Mouse (Mus musculus): ENCODE results near the gene Gm47791.
A peak's percentile ranks its signal among the peaks of the same experiment; 100 is the strongest.

The Gm47791 gene

DNA sequence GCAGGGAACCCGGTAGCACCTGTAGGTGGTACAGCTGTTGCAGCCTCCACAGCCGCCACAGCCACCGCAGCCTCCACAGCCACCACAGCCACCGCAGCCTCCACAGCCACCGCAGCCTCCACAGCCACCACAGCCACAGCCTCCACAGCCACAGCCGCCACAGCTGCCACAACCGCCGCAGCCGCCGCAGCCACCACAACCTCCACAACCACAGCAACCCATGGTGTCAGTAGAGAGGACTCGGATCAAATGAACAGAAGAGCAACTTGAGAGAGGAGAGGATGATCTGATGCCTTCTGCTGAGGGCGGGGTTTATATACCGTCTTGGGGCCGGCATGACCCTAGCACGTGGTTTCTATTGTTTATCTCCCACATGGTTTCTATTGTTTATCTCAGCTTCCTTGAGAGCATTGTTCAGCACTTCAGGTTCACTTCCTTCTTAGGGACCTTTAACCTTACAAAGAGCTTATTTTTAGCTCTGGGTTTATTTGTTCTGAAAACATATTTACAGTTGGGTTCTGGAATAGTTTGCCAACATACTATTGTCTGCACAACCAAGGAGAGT, at the start of gene Gm47791:
Gene Gm47791 (minus strand): TSS at position 222 of the 565 bp plus-strand sequence.
- ATAC-seq (ENCODE audit: insufficient number of reproducible peaks, low FRiP score, low TSS enrichment): no peak

DNA sequence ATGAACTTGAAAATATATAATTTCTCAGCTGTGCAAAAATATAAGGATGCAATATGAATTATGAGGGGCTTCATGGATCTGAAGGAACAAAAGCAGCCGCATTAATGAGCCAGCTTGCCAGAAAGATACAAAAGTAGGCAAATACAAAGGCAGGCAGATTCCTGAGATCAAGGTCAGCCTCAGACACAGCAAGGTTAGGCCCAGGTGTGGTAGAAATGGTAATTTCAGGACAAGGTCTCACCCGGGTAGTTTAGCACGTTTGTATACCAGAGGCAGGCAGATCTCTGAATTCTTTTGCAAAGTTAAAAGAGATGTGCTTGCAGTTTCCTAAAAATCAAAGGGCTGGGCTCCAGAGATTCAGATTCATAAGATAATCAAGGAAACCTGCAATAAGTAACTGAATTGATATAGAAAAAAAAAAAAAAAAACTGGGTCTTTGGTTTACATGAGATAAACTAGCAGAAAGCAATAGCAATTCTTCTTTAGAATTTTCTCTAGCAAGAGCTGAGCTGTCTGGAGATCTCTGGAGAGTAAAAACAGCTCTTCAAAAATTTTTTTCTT, 49.7 kb upstream of the Gm47791 start:
- ATAC-seq (ENCODE audit: insufficient number of reproducible peaks, low FRiP score, low TSS enrichment): no peak

- no peak for ATAC-seq (ENCODE audit: insufficient number of reproducible peaks, low FRiP score, low TSS enrichment)
Measured at GRCm38 (mm10) chr1:82820179-82820578, 49.1 kb upstream of the Gm47791 start.

- no peak for ATAC-seq (ENCODE audit: insufficient number of reproducible peaks, low FRiP score, low TSS enrichment)
Measured at GRCm38 (mm10) chr1:82819366-82819765, 48.3 kb upstream of the Gm47791 start.

DNA sequence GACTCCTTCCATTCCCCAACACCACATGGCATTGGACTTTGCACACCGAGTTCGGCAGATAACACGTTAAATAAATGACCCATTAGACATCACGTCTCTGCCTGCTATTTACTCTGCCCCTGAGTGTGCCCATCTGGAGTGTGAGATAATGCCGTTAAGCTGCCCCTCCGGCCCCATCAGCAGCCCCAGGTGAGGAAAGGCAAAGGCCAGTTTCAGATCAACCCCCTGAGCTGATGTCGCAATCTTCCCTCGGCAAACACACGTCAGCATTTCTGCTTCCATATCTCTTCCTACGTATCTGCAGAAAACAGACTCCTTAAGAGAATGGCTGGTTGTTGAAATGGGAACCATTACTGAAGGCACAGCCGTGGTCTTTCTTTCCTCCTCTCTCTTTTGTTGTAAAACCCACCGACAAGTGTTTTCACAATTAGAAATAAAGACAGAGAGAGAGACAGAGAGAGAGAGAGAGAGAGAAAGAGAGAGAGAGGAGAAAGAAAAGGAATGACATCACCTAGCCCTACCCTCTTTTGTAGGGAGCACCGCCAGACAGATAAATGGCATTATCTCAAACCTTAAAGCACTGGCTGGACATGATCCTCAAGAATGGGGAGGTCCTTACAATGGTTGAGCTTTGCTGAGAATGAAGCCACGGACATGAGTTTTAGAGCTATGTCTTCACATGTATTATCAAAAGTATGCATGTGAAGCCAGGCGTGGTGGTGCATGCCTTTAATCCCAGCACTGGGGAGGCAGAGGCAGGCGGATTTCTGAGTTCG, 45.1 kb upstream of the Gm47791 start:
- ATAC-seq (ENCODE audit: insufficient number of reproducible peaks, low FRiP score, low TSS enrichment): no peak

DNA sequence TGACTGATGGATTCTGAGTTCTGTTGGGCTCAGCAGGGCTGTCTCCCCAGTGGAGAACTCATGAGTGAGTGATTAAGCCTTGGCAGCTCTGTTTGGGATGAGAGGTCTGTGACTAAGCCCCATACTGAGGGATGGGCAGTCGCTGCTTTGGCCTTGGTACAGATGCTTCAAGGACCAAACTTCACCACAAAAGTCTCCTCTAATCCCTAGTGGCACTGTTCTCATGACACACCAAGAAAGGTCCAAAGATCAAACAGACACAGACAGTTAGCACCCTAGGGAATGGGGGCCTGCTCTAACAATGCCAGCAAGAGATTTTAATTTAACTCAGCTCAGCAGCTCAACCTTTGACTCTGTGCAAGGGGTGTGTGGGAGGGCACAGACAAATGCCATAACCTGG, 40.7 kb upstream of the Gm47791 start:
- ATAC-seq (ENCODE audit: insufficient number of reproducible peaks, low FRiP score, low TSS enrichment): no peak

- ATAC-seq (ENCODE audit: insufficient number of reproducible peaks, low FRiP score, low TSS enrichment): no peak
Measured at GRCm38 (mm10) chr1:82808564-82808963, 37.5 kb upstream of the Gm47791 start.

- no peak for ATAC-seq (ENCODE audit: insufficient number of reproducible peaks, low FRiP score, low TSS enrichment)
Measured at GRCm38 (mm10) chr1:82807206-82807605, 36.2 kb upstream of the Gm47791 start.

DNA sequence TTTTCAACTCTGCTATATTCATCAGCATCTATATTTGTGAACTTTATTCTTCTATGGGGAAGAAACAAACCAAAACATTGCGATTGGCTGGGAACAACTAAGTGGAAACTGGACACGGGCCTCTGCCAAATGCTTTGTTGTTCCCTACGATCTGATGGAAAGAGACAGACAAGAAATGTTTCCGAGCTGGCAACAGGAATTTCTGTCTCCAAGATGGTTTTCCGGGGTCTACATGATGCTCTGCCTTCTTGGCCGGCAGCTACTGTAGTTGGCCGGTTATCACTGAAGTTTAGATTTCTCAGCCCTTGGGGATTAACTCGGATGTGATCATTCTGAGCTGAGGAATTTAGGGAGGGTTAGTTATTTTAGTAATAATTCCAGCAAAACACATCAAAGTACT, 35.3 kb upstream of the Gm47791 start:
- no peak for ATAC-seq (ENCODE audit: insufficient number of reproducible peaks, low FRiP score, low TSS enrichment)

GRCm38 (mm10) chr1:82804059-82804458, 33.0 kb upstream of the Gm47791 start:
- ATAC-seq (ENCODE audit: insufficient number of reproducible peaks, low FRiP score, low TSS enrichment): no peak

GRCm38 (mm10) chr1:82803608-82804007, 32.6 kb upstream of the Gm47791 start:
- no peak for ATAC-seq (ENCODE audit: insufficient number of reproducible peaks, low FRiP score, low TSS enrichment)

DNA sequence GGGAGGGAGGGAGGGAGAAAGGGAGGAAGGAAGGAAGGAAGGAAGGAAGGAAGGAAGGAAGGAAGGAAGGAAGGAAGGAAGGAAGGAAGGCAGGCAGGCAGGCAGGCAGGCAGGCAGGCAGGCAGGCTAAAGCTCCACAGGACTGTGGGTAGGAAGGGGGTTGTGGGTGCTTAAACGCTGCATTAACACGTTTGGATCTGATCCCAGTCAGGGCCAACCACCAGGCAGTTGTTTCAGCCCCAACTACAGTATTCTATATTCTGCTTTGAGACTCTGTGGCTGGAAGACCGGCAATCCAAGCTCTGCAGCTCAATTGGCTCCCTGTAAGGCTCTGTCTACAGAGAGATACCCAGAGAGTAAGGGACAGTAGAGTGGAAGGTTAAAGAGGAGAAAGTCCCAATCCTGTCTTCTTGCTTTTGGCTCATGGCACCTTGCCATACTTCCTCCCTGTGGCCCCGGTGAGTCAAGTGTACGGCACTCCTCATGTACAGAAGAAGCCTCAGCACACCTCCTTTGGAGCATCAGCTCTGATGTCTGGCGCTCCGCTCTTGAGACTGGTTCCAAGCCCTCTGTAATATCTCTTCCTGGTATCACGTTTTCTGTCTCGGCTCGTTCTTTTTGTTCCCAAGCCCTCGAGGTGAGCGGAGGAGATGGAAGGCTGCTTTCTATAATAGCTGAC, 30.2 kb upstream of the Gm47791 start:
- ATAC-seq (ENCODE audit: insufficient number of reproducible peaks, low FRiP score, low TSS enrichment): 0 out of 2 replicates have a peak, but pooled peaks have one; percentile 37

- ATAC-seq (ENCODE audit: insufficient number of reproducible peaks, low FRiP score, low TSS enrichment): no peak
Measured at GRCm38 (mm10) chr1:82798922-82799321, 27.9 kb upstream of the Gm47791 start.

- ATAC-seq (ENCODE audit: insufficient number of reproducible peaks, low FRiP score, low TSS enrichment): no peak
Measured at GRCm38 (mm10) chr1:82798304-82798703, 27.3 kb upstream of the Gm47791 start.

GRCm38 (mm10) chr1:82797088-82797487, 26.0 kb upstream of the Gm47791 start:
- ATAC-seq (ENCODE audit: insufficient number of reproducible peaks, low FRiP score, low TSS enrichment): no peak

DNA sequence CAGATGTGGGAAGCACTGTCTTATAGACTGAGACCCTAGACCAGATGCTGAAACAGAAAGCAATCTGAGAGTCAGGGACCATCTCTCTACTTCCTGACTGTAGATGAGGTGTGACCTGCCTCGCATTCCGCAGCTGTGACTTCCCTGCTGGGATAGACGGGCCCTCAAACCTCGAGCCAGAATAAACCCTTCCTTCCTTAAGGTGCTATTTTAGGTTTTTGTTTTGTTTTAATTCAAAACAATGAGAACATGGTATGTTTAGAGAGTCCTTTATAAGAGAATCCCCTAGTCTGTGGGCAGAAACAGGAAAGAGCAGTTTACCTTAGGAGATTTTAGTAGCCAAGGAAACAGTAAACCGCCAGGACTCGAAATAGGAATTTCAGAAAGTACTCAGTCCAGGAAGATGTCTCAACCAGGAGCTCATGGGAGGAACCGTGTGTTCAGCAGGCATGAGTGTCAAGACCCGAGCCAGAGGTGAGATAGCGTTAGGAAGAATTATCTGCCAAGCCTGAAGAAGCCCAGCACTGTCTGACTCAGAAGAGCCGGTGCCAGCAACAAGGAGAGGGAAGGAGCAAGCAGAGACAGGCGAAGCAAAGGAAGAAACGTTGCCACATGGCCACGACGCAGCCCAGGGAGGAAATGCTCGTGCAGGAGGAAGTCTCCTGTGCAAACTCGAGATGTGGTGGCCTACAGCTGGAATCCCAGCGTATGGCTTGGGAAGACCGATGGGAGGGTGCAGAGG, 24.8 kb upstream of the Gm47791 start:
- ATAC-seq (ENCODE audit: insufficient number of reproducible peaks, low FRiP score, low TSS enrichment): no peak

DNA sequence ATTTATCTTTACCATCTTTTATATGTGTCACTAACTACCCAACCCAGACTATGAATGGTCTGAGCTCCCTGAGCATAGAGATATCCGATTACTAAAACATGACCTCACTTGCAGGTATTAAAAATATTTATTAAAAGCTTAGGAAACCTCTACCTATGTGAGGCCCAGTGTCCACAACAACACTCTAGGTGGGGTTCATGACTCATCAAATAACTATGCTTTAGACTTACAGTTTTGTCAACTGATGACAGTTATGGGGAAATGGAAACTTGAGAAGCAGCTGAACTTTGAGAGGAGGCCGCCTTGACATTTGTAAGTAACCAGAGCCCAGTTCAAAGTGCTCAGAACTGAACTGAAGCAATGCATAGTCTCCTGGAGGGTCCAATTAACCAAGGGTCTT, 24.2 kb upstream of the Gm47791 start:
- no peak for ATAC-seq (ENCODE audit: insufficient number of reproducible peaks, low FRiP score, low TSS enrichment)

DNA sequence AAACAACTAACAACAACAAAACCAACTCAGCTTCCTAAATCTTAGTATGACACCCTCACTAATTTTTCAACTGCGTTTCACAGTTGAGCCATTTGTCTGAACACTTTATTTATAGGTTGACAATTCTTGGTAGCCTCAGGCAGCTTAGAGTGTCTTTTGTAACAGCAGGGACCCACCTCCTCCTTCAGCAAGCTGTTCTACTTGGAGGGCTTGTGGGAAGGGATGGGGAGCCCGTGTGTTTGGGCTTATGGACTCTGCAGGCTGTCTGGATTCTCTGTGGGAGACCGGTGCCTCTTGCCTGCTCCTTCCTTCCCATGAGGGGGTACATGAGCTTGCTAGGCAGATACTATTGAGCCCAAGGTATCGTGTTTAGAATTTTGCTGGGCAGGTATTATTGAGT, 22.9 kb upstream of the Gm47791 start:
- ATAC-seq (ENCODE audit: insufficient number of reproducible peaks, low FRiP score, low TSS enrichment): 0 out of 2 replicates have a peak, but pooled peaks have one; percentile 36

- ATAC-seq (ENCODE audit: insufficient number of reproducible peaks, low FRiP score, low TSS enrichment): no peak
Measured at GRCm38 (mm10) chr1:82793110-82793509, 22.1 kb upstream of the Gm47791 start.

- ATAC-seq (ENCODE audit: insufficient number of reproducible peaks, low FRiP score, low TSS enrichment): no peak
Measured at GRCm38 (mm10) chr1:82792238-82792637, 21.2 kb upstream of the Gm47791 start.

Measured in cerebellum, adult (tissue).